Mouse (Mus musculus) urinary bladder, adult 2 months (tissue): ENCODE results near the gene Hoxa11. TPM values are rescaled to one million over a fixed set of nuclear protein-coding genes. Genes with fewer than 3 reads are reported as not detected.

Experiments
- DNase-seq: peaks from one replicate; pipeline ENCODE4 v3.0.0; 2022; ENCODE audit warnings: low spot score
- polyA plus RNA-seq: library from polyadenylated mRNA; depleted of rRNA; stranded (reverse); fragments of >200 nt; gene quantifications from 2 replicates; pipeline ENCODE4 v1.2.3, GENCODE M21; 2012

The Hoxa11 gene
- polyA plus RNA-seq, 1 experiment, result 25.4 TPM

GRCm38 (mm10) chr6:52232984-52233545, 12.5 kb downstream of the Hoxa11 start:
- DNase-seq, result peak; percentile 54

- DNase-seq, result peak; percentile 41
Observed at GRCm38 (mm10) chr6:52232568-52232965, 13.0 kb downstream of the Hoxa11 start.

- peak; percentile 46 for DNase-seq
Observed at GRCm38 (mm10) chr6:52231885-52232567, 13.6 kb downstream of the Hoxa11 start.

- peak; percentile 59 for DNase-seq
Observed at GRCm38 (mm10) chr6:52230516-52231165, 15.0 kb downstream of the Hoxa11 start, which contains the start of gene Hoxa9. TSS of gene Hoxa9 (minus strand) at chr6:52231089.

- peak; percentile 74 for DNase-seq
Observed at GRCm38 (mm10) chr6:52229558-52230416, 15.8 kb downstream of the Hoxa11 start.

- DNase-seq, result peak; percentile 66
Observed at GRCm38 (mm10) chr6:52228475-52229465, 16.8 kb downstream of the Hoxa11 start.

- DNase-seq, result peak; percentile 31
Observed at GRCm38 (mm10) chr6:52227470-52228222, 18.0 kb downstream of the Hoxa11 start.

GRCm38 (mm10) chr6:52226569-52227257, 18.9 kb downstream of the Hoxa11 start:
- peak; percentile 62 for DNase-seq

- peak; percentile 90 for DNase-seq
Observed at GRCm38 (mm10) chr6:52225612-52226568, 19.7 kb downstream of the Hoxa11 start.

- peak; percentile 30 for DNase-seq
Observed at GRCm38 (mm10) chr6:52224895-52225611, 20.6 kb downstream of the Hoxa11 start.

- DNase-seq, result peak; percentile 44
Observed at GRCm38 (mm10) chr6:52223939-52224760, 21.5 kb downstream of the Hoxa11 start.

GRCm38 (mm10) chr6:52222729-52223128, 22.9 kb downstream of the Hoxa11 start:
- no peak for DNase-seq

- DNase-seq, result no peak
Observed at GRCm38 (mm10) chr6:52221993-52222685, 23.5 kb downstream of the Hoxa11 start.

- DNase-seq, result peak; percentile 90
Observed at GRCm38 (mm10) chr6:52221337-52221992, 24.1 kb downstream of the Hoxa11 start, which contains the start of gene Hoxa7. TSS of gene Hoxa7 (minus strand) at chr6:52221854.

- no peak for DNase-seq
Observed at GRCm38 (mm10) chr6:52220865-52221310, 24.7 kb downstream of the Hoxa11 start.
